Mouse (Mus musculus) heart, embryonic 15.5 days (tissue): Measurements from ENCODE around the gene Rexo5. TPM values are rescaled to one million over a fixed set of nuclear protein-coding genes. Genes with fewer than 3 reads are reported as not detected.

ENCODE experiments used
- ATAC-seq: fragments of 200-750 bp; cut with Nextera tagmentation; replicated peaks from 2 replicates; pipeline ENCODE4 v1.8.0; 2017; ENCODE audit warnings: low read depth, moderate TSS enrichment; ENCODE audit not compliant: insufficient number of reproducible peaks, insufficient read depth, low FRiP score
- H3K27ac ChIP-seq: fragments of 300-500 bp; sonication (generic); 2 replicates; pipeline ENCODE4 v1.5.1; 2015; ENCODE audit warnings: mild to moderate bottlenecking, inconsistent platforms
- H3K27me3 ChIP-seq: fragments of 300-500 bp; sonication (generic); 2 replicates; pipeline ENCODE4 v1.6.1; 2015; ENCODE audit warnings: inconsistent platforms
- H3K36me3 ChIP-seq: fragments of 300-500 bp; sonication (generic); 2 replicates; pipeline ENCODE4 v1.6.1; 2015; ENCODE audit warnings: mild to moderate bottlenecking, inconsistent platforms
- H3K4me1 ChIP-seq: fragments of 300-500 bp; sonication (generic); replicated peaks from 2 replicates; pipeline ENCODE4 v1.6.1; 2015; ENCODE audit warnings: inconsistent platforms
- H3K4me2 ChIP-seq: fragments of 300-500 bp; sonication (generic); 2 replicates; pipeline ENCODE4 v1.6.1; 2015; ENCODE audit warnings: inconsistent platforms, mild to moderate bottlenecking, moderate library complexity
- H3K4me3 ChIP-seq: fragments of 300-500 bp; sonication (generic); 2 replicates; pipeline ENCODE4 v1.5.1; 2015; ENCODE audit warnings: mild to moderate bottlenecking, inconsistent platforms
- H3K9ac ChIP-seq: fragments of 300-500 bp; sonication (generic); 2 replicates; pipeline ENCODE4 v1.6.1; 2015; ENCODE audit warnings: mild to moderate bottlenecking, inconsistent platforms
- H3K9me3 ChIP-seq: fragments of 300-500 bp; sonication (generic); replicated peaks from 2 replicates; pipeline ENCODE4 v1.6.1; 2016; ENCODE audit warnings: inconsistent platforms
- WGBS: fragments of 180-500 bp; shearing (Covaris S2); methylation state at CpG from one replicate; pipeline ENCODE4 v1.1.7; 2015; ENCODE audit warnings: mixed read lengths; 5-methylcytosine and 5-hydroxymethylcytosine counted together
- polyA plus RNA-seq: library from polyadenylated mRNA; unstranded; fragments of >200 nt; fragmentation: Nextera tagmentation; extraction: Ambion mirVana; gene quantifications from 2 replicates; pipeline ENCODE4 v1.2.1, GENCODE M21; 2015

Gene Rexo5
- polyA plus RNA-seq, 1 experiment from 2014 or later = 11.2 TPM

GRCm38 (mm10) chr7:119784908-119785307 lies 8.9 kb upstream of the Rexo5 start:
- 78% methylated on average over 5 of the region's 5 CpGs for WGBS
- Histone ChIP-seq H3K27ac (no peak overlapping the region), H3K4me2 (no peak overlapping the region), H3K9ac (no peak overlapping the region), H3K4me1 (no peaks in the 10 kb centered on the region), H3K27me3 (no peaks in the 10 kb centered on the region), H3K4me3 (no peak overlapping the region), H3K9me3 (no peaks in the 10 kb centered on the region), H3K36me3 (peaks cover 54% of the 10 kb centered on the region)
- no peak for ATAC-seq

- H3K27me3 ChIP-seq = no peaks in the 10 kb centered on the region
- H3K4me2 ChIP-seq = no peak overlapping the region
- H3K4me3 ChIP-seq = no peak overlapping the region
- H3K4me1 ChIP-seq = no peaks in the 10 kb centered on the region
- H3K9me3 ChIP-seq = no peaks in the 10 kb centered on the region
- WGBS = 86% methylated on average over 3 of the region's 3 CpGs
- H3K27ac ChIP-seq = no peak overlapping the region
- H3K36me3 ChIP-seq = peaks cover 58% of the 10 kb centered on the region
- ATAC-seq = no peak
- H3K9ac ChIP-seq = no peak overlapping the region
Observed at GRCm38 (mm10) chr7:119789024-119789423, 4.8 kb upstream of the Rexo5 start.

GRCm38 (mm10) chr7:119794251-119794638 lies 439 bp downstream of the Rexo5 start:
- no peaks in the 10 kb centered on the region for H3K27me3 ChIP-seq
- H3K36me3 ChIP-seq = peaks cover 18% of the 10 kb centered on the region; the same call in 1 of the 2 replicates
- no peaks in the 10 kb centered on the region for H3K9me3 ChIP-seq
- H3K4me1 ChIP-seq = peaks cover 5% of the 10 kb centered on the region; the same call in 1 of the 2 replicates
- H3K4me2 ChIP-seq = peak overlapping the region; percentile 76
- H3K4me3 ChIP-seq = peak overlapping the region; percentile 76
- H3K27ac ChIP-seq = peak overlapping the region; percentile 81
- peak overlapping the region; percentile 76 for H3K9ac ChIP-seq
- ATAC-seq = peak; percentile 70
- WGBS = under 1% methylated on average over 21 of the region's 21 CpGs

GRCm38 (mm10) chr7:119795311-119795710 lies 1.5 kb downstream of the Rexo5 start:
- H3K4me1 ChIP-seq = peaks cover 5% of the 10 kb centered on the region; the same call in 1 of the 2 replicates
- 0 out of 2 replicates have a peak overlapping the region, but pooled peaks have one; percentile 12 for H3K9ac ChIP-seq
- H3K4me3 ChIP-seq = peak overlapping the region; percentile 17
- no peak for ATAC-seq
- no peaks in the 10 kb centered on the region for H3K27me3 ChIP-seq
- H3K9me3 ChIP-seq = no peaks in the 10 kb centered on the region
- peaks cover 11% of the 10 kb centered on the region; the same call in 1 of the 2 replicates for H3K36me3 ChIP-seq
- peak overlapping the region; percentile 29 for H3K4me2 ChIP-seq
- no peak overlapping the region for H3K27ac ChIP-seq

- H3K27me3 ChIP-seq = no peaks in the 10 kb centered on the region
- WGBS = 91% methylated on average over 3 of the region's 3 CpGs
- H3K27ac ChIP-seq = no peak overlapping the region
- no peaks in the 10 kb centered on the region for H3K9me3 ChIP-seq
- no peak overlapping the region for H3K9ac ChIP-seq
- 0 out of 2 replicates have a peak, but pooled peaks cover 1% of the 10 kb centered on the region for H3K36me3 ChIP-seq
- no peak overlapping the region for H3K4me3 ChIP-seq
- ATAC-seq = no peak
- H3K4me1 ChIP-seq = no peaks in the 10 kb centered on the region
- no peak overlapping the region for H3K4me2 ChIP-seq
Observed at GRCm38 (mm10) chr7:119800488-119800887, 6.7 kb downstream of the Rexo5 start.

- H3K27me3 ChIP-seq = no peaks in the 10 kb centered on the region
- H3K9ac ChIP-seq = no peak overlapping the region
- H3K4me3 ChIP-seq = no peak overlapping the region
- H3K36me3 ChIP-seq = peaks cover 3% of the 10 kb centered on the region; the same call in 1 of the 2 replicates
- no peaks in the 10 kb centered on the region for H3K4me1 ChIP-seq
- 72% methylated on average over 3 of the region's 3 CpGs for WGBS
- no peaks in the 10 kb centered on the region for H3K9me3 ChIP-seq
- H3K27ac ChIP-seq = no peak overlapping the region
- ATAC-seq = no peak
- no peak overlapping the region for H3K4me2 ChIP-seq
Observed at GRCm38 (mm10) chr7:119800991-119801390, 7.2 kb downstream of the Rexo5 start.

- ATAC-seq = no peak
- Histone ChIP-seq H3K27ac (no peak overlapping the region), H3K4me2 (no peak overlapping the region), H3K4me3 (no peak overlapping the region), H3K36me3 (peaks cover 29% of the 10 kb centered on the region), H3K4me1 (no peaks in the 10 kb centered on the region), H3K9me3 (no peaks in the 10 kb centered on the region), H3K27me3 (no peaks in the 10 kb centered on the region), H3K9ac (no peak overlapping the region)
- WGBS = 90% methylated on average over 5 of the region's 5 CpGs
Observed at GRCm38 (mm10) chr7:119807396-119807795, 13.6 kb downstream of the Rexo5 start.

- Histone ChIP-seq H3K27me3 (no peaks in the 10 kb centered on the region), H3K9ac (no peak overlapping the region), H3K4me3 (no peak overlapping the region), H3K4me1 (no peaks in the 10 kb centered on the region), H3K4me2 (no peak overlapping the region), H3K9me3 (no peaks in the 10 kb centered on the region), H3K36me3 (peaks cover 29% of the 10 kb centered on the region), H3K27ac (no peak overlapping the region)
- ATAC-seq = no peak
- 85% methylated on average over 3 of the region's 3 CpGs for WGBS
Observed at GRCm38 (mm10) chr7:119808723-119809122, 14.9 kb downstream of the Rexo5 start.

- Histone ChIP-seq H3K4me1 (no peaks in the 10 kb centered on the region), H3K27ac (no peak overlapping the region), H3K27me3 (no peaks in the 10 kb centered on the region), H3K9ac (no peak overlapping the region), H3K36me3 (peaks cover 4% of the 10 kb centered on the region; the same call in 1 of the 2 replicates), H3K4me3 (no peak overlapping the region), H3K4me2 (no peak overlapping the region), H3K9me3 (no peaks in the 10 kb centered on the region)
- ATAC-seq = no peak
- WGBS = 94% methylated on average over 1 of the region's 1 CpGs
Observed at GRCm38 (mm10) chr7:119835371-119835770, 41.6 kb downstream of the Rexo5 start.

- peaks cover 4% of the 10 kb centered on the region for H3K36me3 ChIP-seq
Observed at GRCm38 (mm10) chr7:119835996-119836777, 42.4 kb downstream of the Rexo5 start.

GRCm38 (mm10) chr7:119841820-119842449 lies 48.1 kb downstream of the Rexo5 start:
- ATAC-seq = no peak
- H3K36me3 ChIP-seq = peaks cover 25% of the 10 kb centered on the region
- WGBS = 93% methylated on average over 4 of the region's 4 CpGs
- no peaks in the 10 kb centered on the region for H3K4me1 ChIP-seq
- no peak overlapping the region for H3K27ac ChIP-seq
- H3K9ac ChIP-seq = no peak overlapping the region
- no peaks in the 10 kb centered on the region for H3K9me3 ChIP-seq
- no peak overlapping the region for H3K4me3 ChIP-seq
- H3K27me3 ChIP-seq = no peaks in the 10 kb centered on the region
- H3K4me2 ChIP-seq = no peak overlapping the region

More at GRCm38 (mm10) chr7:119835996-119836777, 42.4 kb downstream of the Rexo5 start:
- Histone ChIP-seq H3K4me1 (no peaks in the 10 kb centered on the region), H3K9ac (no peak overlapping the region), H3K27ac (no peak overlapping the region), H3K4me3 (no peak overlapping the region), H3K27me3 (no peaks in the 10 kb centered on the region), H3K9me3 (no peaks in the 10 kb centered on the region), H3K4me2 (no peak overlapping the region)
- WGBS = 87% methylated on average over 4 of the region's 4 CpGs
- no peak for ATAC-seq
